Mouse (Mus musculus) hindbrain, embryonic 15.5 days (tissue): Measurements from ENCODE around the gene App. TPM values are rescaled to one million over a fixed set of nuclear protein-coding genes. Genes with fewer than 3 reads are reported as not detected.

Experiments
- ATAC-seq: fragments of 200-750 bp; cut with Nextera tagmentation; 2 replicates; pipeline ENCODE4 v1.8.0; 2017; ENCODE audit warnings: low read depth, moderate number of reproducible peaks, moderate TSS enrichment; ENCODE audit not compliant: low FRiP score
- H3K27ac ChIP-seq: fragments of 300-500 bp; sonication (generic); replicated peaks from 2 replicates; pipeline ENCODE4 v1.5.1; 2015; ENCODE audit warnings: mild to moderate bottlenecking, inconsistent platforms
- H3K27me3 ChIP-seq: fragments of 300-500 bp; sonication (generic); 2 replicates; pipeline ENCODE4 v1.6.1; 2015; ENCODE audit warnings: control low read depth, inconsistent platforms
- H3K36me3 ChIP-seq: fragments of 300-500 bp; sonication (generic); 2 replicates; pipeline ENCODE4 v1.6.1; 2015; ENCODE audit warnings: control low read depth, inconsistent platforms
- H3K4me1 ChIP-seq: fragments of 300-500 bp; sonication (generic); replicated peaks from 2 replicates; pipeline ENCODE4 v1.6.1; 2015; ENCODE audit warnings: control low read depth, inconsistent platforms
- H3K4me2 ChIP-seq: fragments of 300-500 bp; sonication (generic); 2 replicates; pipeline ENCODE4 v1.6.1; 2015; ENCODE audit warnings: moderate library complexity, mild to moderate bottlenecking, inconsistent platforms
- H3K4me3 ChIP-seq: fragments of 300-500 bp; sonication (generic); 2 replicates; pipeline ENCODE4 v1.5.1; 2015; ENCODE audit warnings: mild to moderate bottlenecking, inconsistent platforms
- H3K9ac ChIP-seq: fragments of 300-500 bp; sonication (generic); 2 replicates; pipeline ENCODE4 v1.6.1; 2015; ENCODE audit warnings: inconsistent platforms
- H3K9me3 ChIP-seq: fragments of 300-500 bp; sonication (generic); 2 replicates; pipeline ENCODE4 v1.6.1; 2016; ENCODE audit warnings: control low read depth, inconsistent platforms
- WGBS: fragments of 180-500 bp; shearing (Covaris S2); methylation state at CpG from one replicate; pipeline ENCODE4 v1.1.7; 2015; 5-methylcytosine and 5-hydroxymethylcytosine counted together
- polyA plus RNA-seq: library from polyadenylated mRNA; unstranded; fragments of >200 nt; fragmentation: Nextera tagmentation; extraction: Ambion mirVana; gene quantifications from 2 replicates; pipeline ENCODE4 v1.2.1, GENCODE M21; 2015

App gene
- polyA plus RNA-seq: 452 and 455 TPM in 2 replicates

- H3K4me3 ChIP-seq: peak within 1 kb of the TSS; percentile 95
- H3K4me2 ChIP-seq: peak within 1 kb of the TSS; percentile 75
- ATAC-seq: peak; percentile 86
- H3K27ac ChIP-seq: peak within 1 kb of the TSS; percentile 95
- WGBS: under 1% methylated on average over 71 of the region's 78 CpGs
- no peaks in the 10 kb centered on the region for H3K27me3 ChIP-seq
- no peaks in the 10 kb centered on the region for H3K36me3 ChIP-seq
- peaks cover 32% of the 10 kb centered on the region for H3K4me1 ChIP-seq
- H3K9me3 ChIP-seq: no peaks in the 10 kb centered on the region
- peak within 1 kb of the TSS; percentile 97 for H3K9ac ChIP-seq
Observed at GRCm38 (mm10) chr16:85173373-85174081, at the start of gene App. App (minus strand) TSS chr16:85173766.

GRCm38 (mm10) chr16:85215846-85216245 lies 42.3 kb upstream of the App start:
- 75% methylated on average over 9 of the region's 9 CpGs for WGBS
- Histone ChIP-seq H3K36me3 (no peaks in the 10 kb centered on the region), H3K27ac (no peak overlapping the region), H3K4me1 (no peaks in the 10 kb centered on the region), H3K27me3 (no peaks in the 10 kb centered on the region), H3K9ac (no peak overlapping the region), H3K4me3 (no peak overlapping the region), H3K9me3 (no peaks in the 10 kb centered on the region), H3K4me2 (no peak overlapping the region)
- no peak for ATAC-seq

- ATAC-seq: no peak
- Histone ChIP-seq H3K36me3 (no peaks in the 10 kb centered on the region), H3K27ac (no peak overlapping the region), H3K4me2 (no peak overlapping the region), H3K9ac (no peak overlapping the region), H3K9me3 (no peaks in the 10 kb centered on the region), H3K27me3 (no peaks in the 10 kb centered on the region), H3K4me1 (no peaks in the 10 kb centered on the region), H3K4me3 (no peak overlapping the region)
- WGBS: 84% methylated on average over 9 of the region's 9 CpGs
Observed at GRCm38 (mm10) chr16:85215173-85215572, 41.6 kb upstream of the App start.

- Histone ChIP-seq H3K27ac (no peak overlapping the region), H3K4me2 (no peak overlapping the region), H3K9ac (no peak overlapping the region), H3K4me3 (no peak overlapping the region), H3K9me3 (no peaks in the 10 kb centered on the region), H3K36me3 (no peaks in the 10 kb centered on the region), H3K4me1 (no peaks in the 10 kb centered on the region), H3K27me3 (no peaks in the 10 kb centered on the region)
- WGBS: 77% methylated on average over 6 of the region's 6 CpGs
- ATAC-seq: no peak
Observed at GRCm38 (mm10) chr16:85195622-85196021, 22.1 kb upstream of the App start.

- 80% methylated on average over 6 of the region's 6 CpGs for WGBS
- ATAC-seq: no peak
Observed at GRCm38 (mm10) chr16:85195167-85195566, 21.6 kb upstream of the App start.

GRCm38 (mm10) chr16:85181502-85181901 lies 7.9 kb upstream of the App start:
- H3K4me2 ChIP-seq: no peak overlapping the region
- no peak overlapping the region for H3K9ac ChIP-seq
- no peaks in the 10 kb centered on the region for H3K4me1 ChIP-seq
- 71% methylated on average over 3 of the region's 3 CpGs for WGBS
- no peak for ATAC-seq
- H3K27ac ChIP-seq: no peak overlapping the region
- H3K27me3 ChIP-seq: no peaks in the 10 kb centered on the region
- H3K9me3 ChIP-seq: no peaks in the 10 kb centered on the region
- no peak overlapping the region for H3K4me3 ChIP-seq
- no peaks in the 10 kb centered on the region for H3K36me3 ChIP-seq

More at GRCm38 (mm10) chr16:85195167-85195566, 21.6 kb upstream of the App start:
- Histone ChIP-seq H3K4me3 (no peak overlapping the region), H3K4me2 (no peak overlapping the region), H3K36me3 (no peaks in the 10 kb centered on the region), H3K27me3 (no peaks in the 10 kb centered on the region), H3K27ac (no peak overlapping the region), H3K4me1 (no peaks in the 10 kb centered on the region), H3K9me3 (no peaks in the 10 kb centered on the region), H3K9ac (no peak overlapping the region)

- H3K4me1 ChIP-seq: no peaks in the 10 kb centered on the region
- H3K27me3 ChIP-seq: no peaks in the 10 kb centered on the region
- no peaks in the 10 kb centered on the region for H3K36me3 ChIP-seq
- H3K27ac ChIP-seq: no peak overlapping the region
- H3K9me3 ChIP-seq: no peaks in the 10 kb centered on the region
- WGBS: 81% methylated on average over 3 of the region's 3 CpGs
- H3K4me3 ChIP-seq: no peak overlapping the region
- no peak overlapping the region for H3K9ac ChIP-seq
- no peak for ATAC-seq
- H3K4me2 ChIP-seq: no peak overlapping the region
Observed at GRCm38 (mm10) chr16:85180710-85181109, 7.1 kb upstream of the App start.

GRCm38 (mm10) chr16:85176666-85177065 lies 3.1 kb upstream of the App start:
- no peak overlapping the region for H3K4me2 ChIP-seq
- peaks cover 5% of the 10 kb centered on the region; the same call in 1 of the 2 replicates for H3K4me1 ChIP-seq
- no peaks in the 10 kb centered on the region for H3K9me3 ChIP-seq
- H3K36me3 ChIP-seq: no peaks in the 10 kb centered on the region
- H3K27me3 ChIP-seq: no peaks in the 10 kb centered on the region
- H3K4me3 ChIP-seq: no peak overlapping the region
- no peak for ATAC-seq
- H3K27ac ChIP-seq: no peak overlapping the region
- WGBS: 51% methylated on average over 3 of the region's 3 CpGs
- no peak overlapping the region for H3K9ac ChIP-seq

- under 1% methylated on average over 68 of the region's 68 CpGs for WGBS
- Histone ChIP-seq H3K4me2 (peak overlapping the region; percentile 75), H3K9me3 (no peaks in the 10 kb centered on the region)
Observed at GRCm38 (mm10) chr16:85172571-85173372, 794 bp downstream of the App start.

GRCm38 (mm10) chr16:85171976-85172570 lies 1.5 kb downstream of the App start:
- peak overlapping the region; percentile 95 for H3K27ac ChIP-seq
- peak overlapping the region; percentile 95 for H3K4me3 ChIP-seq
- ATAC-seq: peak; percentile 66
- no peaks in the 10 kb centered on the region for H3K9me3 ChIP-seq
- H3K27me3 ChIP-seq: no peaks in the 10 kb centered on the region
- WGBS: under 1% methylated on average over 9 of the region's 10 CpGs
- H3K9ac ChIP-seq: peak overlapping the region; percentile 97
- no peaks in the 10 kb centered on the region for H3K36me3 ChIP-seq
- H3K4me1 ChIP-seq: peaks cover 42% of the 10 kb centered on the region
- H3K4me2 ChIP-seq: peak overlapping the region; percentile 75

More at GRCm38 (mm10) chr16:85172571-85173372, 794 bp downstream of the App start:
- Histone ChIP-seq H3K36me3 (no peaks in the 10 kb centered on the region), H3K4me3 (peak overlapping the region; percentile 95), H3K27ac (peak overlapping the region; percentile 95), H3K27me3 (no peaks in the 10 kb centered on the region), H3K9ac (peak overlapping the region; percentile 97), H3K4me1 (peaks cover 37% of the 10 kb centered on the region)
- peak; percentile 68 for ATAC-seq

GRCm38 (mm10) chr16:85170826-85171510 lies 2.6 kb downstream of the App start:
- no peak for ATAC-seq
- Histone ChIP-seq H3K36me3 (no peaks in the 10 kb centered on the region), H3K9ac (peak overlapping the region; percentile 97), H3K4me3 (peak overlapping the region; percentile 95), H3K4me2 (peak overlapping the region; percentile 75), H3K27ac (peak overlapping the region; percentile 35), H3K9me3 (no peaks in the 10 kb centered on the region), H3K27me3 (no peaks in the 10 kb centered on the region), H3K4me1 (peaks cover 44% of the 10 kb centered on the region)
- WGBS: 31% methylated on average over 19 of the region's 19 CpGs
